Mouse (Mus musculus) liver, embryonic 14.5 days (tissue): ENCODE data around the gene Spc24. TPM values are rescaled to one million over a fixed set of nuclear protein-coding genes. Genes with fewer than 3 reads are reported as not detected.

Experiments
- ATAC-seq: fragments of 200-750 bp; cut with Nextera tagmentation; 2 replicates; pipeline ENCODE4 v1.8.0; 2017; ENCODE audit warnings: moderate number of reproducible peaks, mild to moderate bottlenecking, moderate library complexity; ENCODE audit not compliant: insufficient read depth
- DNase-seq, 3 experiments: peaks; one replicate each; pipeline ENCODE4 v3.0.0-alpha.2; 2012 to 2013; ENCODE audit warnings: low read depth in 3 of 3, low spot score in 3 of 3
- H3K27ac ChIP-seq: fragments of 300-500 bp; sonication (generic); 2 replicates; pipeline ENCODE4 v1.5.1; 2014; ENCODE audit warnings: moderate library complexity, mild to moderate bottlenecking, control low read depth, inconsistent platforms
- H3K27me3 ChIP-seq: fragments of 300-500 bp; sonication (generic); 2 replicates; pipeline ENCODE4 v1.6.1; 2014; ENCODE audit warnings: mild to moderate bottlenecking, low read length, moderate library complexity; ENCODE audit not compliant: control insufficient read depth, insufficient read depth
- H3K36me3 ChIP-seq: fragments of 300-500 bp; sonication (generic); replicated peaks from 2 replicates; pipeline ENCODE4 v1.6.1; 2014; ENCODE audit warnings: low read depth; ENCODE audit not compliant: control insufficient read depth, insufficient read depth
- H3K4me1 ChIP-seq, 2 experiments: fragments of 200-500 bp in 1 of 2; fragments of 300-500 bp in 1 of 2; sonication (generic) in 1 of 2; replicated peaks; 2 replicates each; pipeline ENCODE4 v1.6.1; 2012 to 2014; ENCODE audit warnings: antibody characterized with exemption in 1 of 2, inconsistent platforms in 1 of 2, low read length in 1 of 2; ENCODE audit not compliant: control insufficient read depth in 2 of 2, insufficient read depth in 2 of 2
- H3K4me2 ChIP-seq: fragments of 300-500 bp; sonication (generic); 2 replicates; pipeline ENCODE4 v1.6.1; 2014; ENCODE audit warnings: low read depth, mild to moderate bottlenecking, control low read depth, moderate library complexity
- H3K4me3 ChIP-seq, 2 experiments: fragments of 200-500 bp in 1 of 2; fragments of 300-500 bp in 1 of 2; sonication (generic) in 1 of 2; 2 replicates each; pipeline ENCODE4 v1.5.1; 2012 to 2014; ENCODE audit warnings: low read depth in 2 of 2, low read length in 2 of 2, mild to moderate bottlenecking in 2 of 2, control low read depth in 1 of 2, inconsistent platforms in 1 of 2, moderate library complexity in 1 of 2; ENCODE audit not compliant: insufficient read depth in 1 of 2
- H3K9ac ChIP-seq: fragments of 300-500 bp; sonication (generic); replicated peaks from 2 replicates; pipeline ENCODE4 v1.6.1; 2014; ENCODE audit warnings: mild to moderate bottlenecking, control low read depth, moderate library complexity
- H3K9me3 ChIP-seq: fragments of 300-500 bp; sonication (generic); 2 replicates; pipeline ENCODE4 v1.6.1; 2016; ENCODE audit warnings: low read length, mixed read lengths; ENCODE audit not compliant: control insufficient read depth
- CTCF ChIP-seq: IDR thresholded peaks from 2 replicates; pipeline ENCODE4 v1.5.1; 2016; ENCODE audit warnings: antibody characterized with exemption, low read depth, control low read depth
- EP300 ChIP-seq: IDR thresholded peaks from 2 replicates; pipeline ENCODE4 v1.6.1; 2016; ENCODE audit warnings: antibody characterized with exemption, low read depth
- WGBS: fragments of 180-500 bp; shearing (Covaris S2); extraction: QIAGEN DNeasy Blood & Tissue Kit; methylation state at CpG from one replicate; pipeline ENCODE4 v1.1.7; 2014; ENCODE audit not compliant: insufficient replicate concordance; 5-methylcytosine and 5-hydroxymethylcytosine counted together
- polyA plus RNA-seq, 2 experiments: library from polyadenylated mRNA; depleted of rRNA in 1 of 2; stranded (reverse) in 1 of 2; unstranded in 1 of 2; fragments of >200 nt; fragmentation: Nextera tagmentation in 1 of 2; extraction: Ambion mirVana in 1 of 2; gene quantifications; 2 replicates each; pipeline versions ENCODE4 v1.2.1 to v1.2.3; 2012 to 2014

Spc24 gene
- polyA plus RNA-seq, 2 experiments, result 52.4 to 92.2 TPM

GRCm38 (mm10) chr9:21728261-21728832 lies 31.8 kb downstream of the Spc24 start:
- WGBS, result 68% methylated on average over 10 of the region's 10 CpGs
- H3K4me2 ChIP-seq, result no peak overlapping the region
- H3K36me3 ChIP-seq, result peaks cover 9% of the 10 kb centered on the region
- no peak overlapping the region for H3K9ac ChIP-seq
- H3K4me1 ChIP-seq, result peaks cover 14 to 27% of the 10 kb centered on the region in 2 experiments
- no peak for DNase-seq
- no peak overlapping the region for H3K4me3 ChIP-seq
- no peaks in the 10 kb centered on the region for H3K27me3 ChIP-seq
- no peak for ATAC-seq
- H3K27ac ChIP-seq, result no peak overlapping the region
- no peak for TF ChIP-seq EP300
- no peak for TF ChIP-seq CTCF
- no peaks in the 10 kb centered on the region for H3K9me3 ChIP-seq

GRCm38 (mm10) chr9:21726218-21726975 lies 33.7 kb downstream of the Spc24 start:
- Histone ChIP-seq H3K9ac (peak overlapping the region; percentile 49), H3K4me1 (peaks cover 14 to 30% of the 10 kb centered on the region in 2 experiments), H3K4me2 (peak overlapping the region; percentile 97), H3K9me3 (no peaks in the 10 kb centered on the region), H3K27me3 (no peaks in the 10 kb centered on the region), H3K36me3 (no peaks in the 10 kb centered on the region; the same call in 1 of the 2 replicates), H3K27ac (no peak overlapping the region), H3K4me3 (peak overlapping the region; percentile 39 to 87)
- no peak for DNase-seq
- ATAC-seq, result no peak
- WGBS, result 61% methylated on average over 14 of the region's 14 CpGs
- no peak for TF ChIP-seq CTCF
- TF ChIP-seq EP300, result no peak

- Histone ChIP-seq H3K9ac (peak overlapping the region; percentile 49), H3K4me1 (peaks cover 14 to 30% of the 10 kb centered on the region in 2 experiments), H3K4me2 (peak overlapping the region; percentile 97), H3K4me3 (peak overlapping the region; percentile 86 to 87), H3K27ac (peak overlapping the region; percentile 44; the same call in 1 of the 2 replicates), H3K9me3 (no peaks in the 10 kb centered on the region), H3K27me3 (no peaks in the 10 kb centered on the region), H3K36me3 (no peaks in the 10 kb centered on the region; the same call in 1 of the 2 replicates)
- DNase-seq (no peak), ATAC-seq (no peak)
- TF ChIP-seq CTCF (no peak), EP300 (no peak)
- WGBS, result 25% methylated on average over 23 of the region's 23 CpGs
Observed at GRCm38 (mm10) chr9:21725224-21726121, 34.6 kb downstream of the Spc24 start.

- WGBS, result under 1% methylated on average over 18 of the region's 18 CpGs
- TF ChIP-seq EP300 (no peak), CTCF (no peak)
- Histone ChIP-seq H3K4me3 (peak overlapping the region; percentile 86 to 87), H3K4me1 (peaks cover 14 to 28% of the 10 kb centered on the region in 2 experiments), H3K27me3 (no peaks in the 10 kb centered on the region), H3K27ac (peak overlapping the region; percentile 89), H3K9ac (peak overlapping the region; percentile 70), H3K4me2 (peak overlapping the region; percentile 97), H3K9me3 (no peaks in the 10 kb centered on the region), H3K36me3 (no peaks in the 10 kb centered on the region; the same call in 1 of the 2 replicates)
- peak; percentile 72 to 80 (median 80) for DNase-seq
- peak; percentile 84 for ATAC-seq
Observed at GRCm38 (mm10) chr9:21724147-21724536, 36.0 kb downstream of the Spc24 start.
